Mouse (Mus musculus) liver, adult 2 months (tissue): ENCODE measurements around the gene Lgr6. TPM values are rescaled to one million over a fixed set of nuclear protein-coding genes. Genes with fewer than 3 reads are reported as not detected.

ENCODE experiments used
- DNase-seq: peaks from one replicate; pipeline ENCODE4 v3.0.0-alpha.2; 2011; ENCODE audit warnings: low read depth, low spot score; ENCODE audit errors: extremely low read depth
- H3K27ac ChIP-seq: fragments of 200-500 bp; replicated peaks from 2 replicates; pipeline ENCODE4 v1.5.1; 2012; ENCODE audit warnings: low read depth, mild to moderate bottlenecking, control low read depth, inconsistent platforms, low read length; ENCODE audit not compliant: insufficient read depth
- H3K27me3 ChIP-seq: fragments of 200-500 bp; 2 replicates; pipeline ENCODE4 v1.6.1; 2012; ENCODE audit warnings: mild to moderate bottlenecking, moderate library complexity, low read length, inconsistent platforms; ENCODE audit not compliant: control insufficient read depth, insufficient read depth
- H3K36me3 ChIP-seq: fragments of 200-500 bp; 2 replicates; pipeline ENCODE4 v1.6.1; 2012; ENCODE audit warnings: low read length, inconsistent platforms; ENCODE audit not compliant: control insufficient read depth, insufficient read depth
- H3K4me1 ChIP-seq: fragments of 200-500 bp; 2 replicates; pipeline ENCODE4 v1.6.1; 2011; ENCODE audit warnings: low read length; ENCODE audit not compliant: control insufficient read depth, insufficient read depth
- H3K4me3 ChIP-seq: fragments of 200-500 bp; 2 replicates; pipeline ENCODE4 v1.5.1; 2011; ENCODE audit warnings: low read depth, mild to moderate bottlenecking, control low read depth, low read length, moderate library complexity; ENCODE audit not compliant: insufficient read depth
- H3K79me2 ChIP-seq: fragments of 200-500 bp; 2 replicates; pipeline ENCODE4 v1.6.1; 2012; ENCODE audit warnings: inconsistent platforms, mild to moderate bottlenecking, low read length, moderate library complexity; ENCODE audit not compliant: control insufficient read depth, insufficient read depth
- H3K9ac ChIP-seq: fragments of 200-500 bp; 2 replicates; pipeline ENCODE4 v1.6.1; 2012; ENCODE audit warnings: low read depth, mild to moderate bottlenecking, control low read depth, inconsistent platforms, low read length
- CTCF ChIP-seq: fragments of 200-500 bp; IDR thresholded peaks from 2 replicates; pipeline ENCODE4 v1.5.1; 2011; ENCODE audit warnings: low read depth, low read length, control low read depth
- POLR2A ChIP-seq: fragments of 200-500 bp; IDR thresholded peaks from 2 replicates; pipeline ENCODE4 v1.6.1; 2011; ENCODE audit warnings: low read length, control low read depth; ENCODE audit not compliant: insufficient read depth; ENCODE audit errors: extremely low read depth
- WGBS: fragments of 180-500 bp; shearing (Covaris S2); methylation state at CpG from one replicate; pipeline ENCODE4 v1.1.7; 2018; 5-methylcytosine and 5-hydroxymethylcytosine counted together
- polyA plus RNA-seq: library from polyadenylated mRNA; depleted of rRNA; stranded (reverse); fragments of >200 nt; gene quantifications from 2 replicates; pipeline ENCODE4 v1.2.3, GENCODE M21; 2012
- total RNA-seq: library from RNA; depleted of rRNA; stranded (reverse); fragments of >200 nt; gene quantifications from 2 replicates; pipeline ENCODE4 v1.2.3, GENCODE M21; 2014

Gene Lgr6
- total and polyA plus RNA-seq, 2 experiments, result under 0.01 TPM; not detected in 1

DNA sequence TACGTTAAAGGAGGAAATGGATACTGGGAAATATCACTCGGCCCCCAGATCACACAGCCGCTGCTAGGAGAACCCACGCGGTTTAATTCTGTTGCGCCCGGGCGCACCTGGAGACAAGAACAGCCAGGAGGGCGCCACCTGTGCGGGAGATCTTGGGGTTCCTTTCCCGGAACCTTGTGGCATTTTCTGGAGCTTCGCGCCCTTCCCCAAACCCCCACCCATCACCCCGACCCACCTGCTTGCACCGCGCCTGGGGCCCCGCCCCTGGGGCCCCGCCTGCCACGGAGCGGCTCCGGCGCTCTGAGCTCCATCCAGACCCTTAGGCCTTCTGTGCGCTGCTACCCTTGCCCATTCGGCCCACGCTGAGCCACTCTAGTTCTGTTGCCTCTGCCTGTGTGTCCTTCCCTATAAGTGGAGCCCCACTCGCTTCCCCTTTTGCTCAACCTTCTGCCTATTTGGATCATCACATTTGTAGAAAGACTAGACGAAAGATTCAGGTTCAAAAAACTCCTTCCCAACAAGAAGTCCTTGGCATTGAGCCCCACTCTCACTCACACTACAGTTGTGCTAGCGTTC, 19.7 kb downstream of the Lgr6 start:
- H3K27me3 ChIP-seq, result peaks cover 5% of the 10 kb centered on the region; the same call in 1 of the 2 replicates

DNA sequence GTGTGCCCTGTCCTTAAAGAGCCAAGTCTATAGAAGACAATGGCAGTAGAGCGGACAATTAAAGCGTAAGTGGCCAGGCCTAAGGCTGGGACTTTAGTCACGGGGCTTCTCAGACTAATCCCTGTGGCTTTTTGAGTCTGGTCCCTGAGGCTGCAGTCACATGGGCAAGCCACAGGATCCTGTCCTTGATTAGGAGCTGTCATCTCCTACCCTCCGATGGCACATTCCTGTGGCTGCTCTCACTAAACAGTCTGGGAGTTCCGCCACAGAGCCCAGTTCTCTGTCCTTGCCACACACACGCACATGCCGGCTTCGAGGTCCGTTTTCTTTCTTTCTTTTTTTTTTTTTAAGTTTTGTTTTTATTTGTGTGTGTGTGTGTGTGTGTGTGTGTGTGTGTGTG, 21.6 kb downstream of the Lgr6 start:
- Histone ChIP-seq H3K27ac (no peak overlapping the region), H3K4me3 (no peak overlapping the region), H3K36me3 (no peaks in the 10 kb centered on the region), H3K27me3 (peaks cover 5% of the 10 kb centered on the region; the same call in 1 of the 2 replicates), H3K4me1 (no peaks in the 10 kb centered on the region), H3K9ac (no peak overlapping the region), H3K79me2 (no peaks in the 10 kb centered on the region)
- DNase-seq, result no peak
- TF ChIP-seq CTCF (no peak), POLR2A (no peak)
- WGBS, result 75% methylated on average over 9 of the region's 9 CpGs

More for the DNA sequence above, 19.7 kb downstream of the Lgr6 start:
- H3K4me1 ChIP-seq, result no peaks in the 10 kb centered on the region
- TF ChIP-seq POLR2A, result no peak
- TF ChIP-seq CTCF, result no peak
- H3K79me2 ChIP-seq, result no peaks in the 10 kb centered on the region
- no peak overlapping the region for H3K4me3 ChIP-seq
- no peak for DNase-seq
- H3K36me3 ChIP-seq, result no peaks in the 10 kb centered on the region
- no peak overlapping the region for H3K27ac ChIP-seq
- 17% methylated on average over 25 of the region's 28 CpGs for WGBS
- no peak overlapping the region for H3K9ac ChIP-seq

DNA sequence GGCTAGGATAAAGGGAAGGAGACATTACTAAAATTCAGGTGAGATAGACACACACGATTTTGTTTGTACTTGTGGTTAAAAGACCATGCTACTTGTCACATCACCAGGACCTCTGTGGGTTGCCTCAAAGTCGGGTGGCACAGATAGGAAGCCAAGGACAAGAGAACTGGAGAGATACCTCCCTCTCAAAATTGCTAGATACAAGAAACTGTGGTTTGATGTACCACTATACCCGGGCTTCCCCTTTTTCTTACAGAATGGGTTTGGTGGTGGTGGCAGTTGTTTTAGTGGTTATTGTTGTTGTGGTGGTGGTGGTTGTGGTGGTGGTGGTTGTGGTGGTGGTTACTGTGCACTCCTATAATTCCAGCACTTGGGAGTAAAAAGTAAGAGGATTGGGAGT, 22.8 kb downstream of the Lgr6 start:
- H3K4me1 ChIP-seq, result no peaks in the 10 kb centered on the region
- H3K27ac ChIP-seq, result no peak overlapping the region
- no peak overlapping the region for H3K4me3 ChIP-seq
- no peaks in the 10 kb centered on the region for H3K36me3 ChIP-seq
- H3K79me2 ChIP-seq, result no peaks in the 10 kb centered on the region
- H3K27me3 ChIP-seq, result peaks cover 5% of the 10 kb centered on the region; the same call in 1 of the 2 replicates
- no peak for DNase-seq
- no peak overlapping the region for H3K9ac ChIP-seq
- WGBS, result 56% methylated on average over 3 of the region's 3 CpGs
- TF ChIP-seq POLR2A (no peak), CTCF (no peak)

DNA sequence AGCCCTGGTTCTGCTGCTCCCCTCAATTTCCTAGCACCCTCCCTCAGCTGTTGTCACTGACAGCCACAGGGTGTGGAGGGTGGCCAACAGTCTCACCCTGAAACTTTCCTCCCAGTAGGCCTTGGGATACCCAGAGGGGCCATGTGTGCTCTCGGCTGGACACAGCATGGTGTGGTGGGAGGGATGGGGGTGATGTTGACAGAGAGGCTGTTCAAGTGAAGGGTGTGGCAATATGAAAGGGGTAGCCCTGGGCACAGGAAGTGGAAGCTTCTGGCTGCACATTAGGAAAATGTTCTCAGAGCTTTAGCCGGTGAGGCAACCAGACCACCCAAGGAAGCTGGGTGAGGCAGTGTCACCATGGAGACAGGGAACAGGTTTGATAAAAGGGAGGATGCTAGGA, 26.1 kb downstream of the Lgr6 start:
- no peak for DNase-seq
- no peak for TF ChIP-seq POLR2A
- no peak for TF ChIP-seq CTCF
- Histone ChIP-seq H3K79me2 (no peaks in the 10 kb centered on the region), H3K36me3 (no peaks in the 10 kb centered on the region), H3K4me3 (no peak overlapping the region), H3K27me3 (no peaks in the 10 kb centered on the region), H3K4me1 (no peaks in the 10 kb centered on the region), H3K27ac (no peak overlapping the region), H3K9ac (no peak overlapping the region)
- WGBS, result 44% methylated on average over 2 of the region's 2 CpGs

DNA sequence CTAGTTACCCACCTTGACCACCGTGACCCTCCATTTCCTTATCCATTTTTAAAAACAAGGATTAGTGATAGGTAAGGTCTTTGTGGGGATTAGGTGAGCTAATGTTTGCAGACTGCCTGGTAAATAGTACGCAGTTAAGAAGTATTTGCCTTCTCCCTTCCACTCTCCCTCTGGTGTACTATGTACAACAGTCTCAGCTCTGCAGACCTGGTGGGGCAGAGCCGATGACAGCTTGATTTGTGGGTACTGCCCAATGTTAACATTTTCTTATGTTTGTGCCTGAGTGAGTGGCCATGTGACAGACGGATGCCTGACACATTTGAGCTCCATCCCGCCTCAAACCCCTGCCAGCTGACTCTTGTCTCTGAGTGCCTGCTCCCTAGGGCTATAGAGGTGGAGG, 28.6 kb downstream of the Lgr6 start:
- TF ChIP-seq POLR2A, result no peak
- no peak for TF ChIP-seq CTCF
- Histone ChIP-seq H3K9ac (no peak overlapping the region), H3K27me3 (no peaks in the 10 kb centered on the region), H3K36me3 (no peaks in the 10 kb centered on the region), H3K4me1 (no peaks in the 10 kb centered on the region), H3K4me3 (no peak overlapping the region), H3K27ac (no peak overlapping the region), H3K79me2 (no peaks in the 10 kb centered on the region)
- 16% methylated on average over 5 of the region's 5 CpGs for WGBS
- no peak for DNase-seq

DNA sequence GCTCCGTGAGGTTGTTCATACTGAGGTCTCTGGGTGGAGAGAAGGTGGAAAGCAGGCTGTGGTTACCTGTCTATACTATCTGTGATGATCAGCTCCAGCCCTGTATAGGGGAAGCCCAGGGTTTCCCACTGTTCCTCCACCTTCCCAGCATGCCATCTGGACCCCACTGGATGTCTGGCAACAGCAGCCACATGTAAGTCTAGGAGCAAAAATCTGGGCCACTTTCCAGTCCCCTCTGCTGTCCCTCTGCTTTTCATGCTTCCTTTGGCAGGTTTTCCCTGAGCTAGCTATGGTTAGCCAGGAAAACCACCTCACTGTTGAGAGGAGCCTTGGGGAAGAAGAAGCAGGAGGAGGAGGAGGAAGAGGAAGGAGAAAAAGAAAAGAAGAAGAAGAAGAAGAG, 29.8 kb downstream of the Lgr6 start:
- 95% methylated on average over 1 of the region's 1 CpGs for WGBS
- no peak overlapping the region for H3K4me3 ChIP-seq
- TF ChIP-seq POLR2A (no peak), CTCF (no peak)
- H3K27ac ChIP-seq, result no peak overlapping the region
- H3K4me1 ChIP-seq, result no peaks in the 10 kb centered on the region
- no peak for DNase-seq
- no peak overlapping the region for H3K9ac ChIP-seq
- H3K36me3 ChIP-seq, result no peaks in the 10 kb centered on the region
- no peaks in the 10 kb centered on the region for H3K27me3 ChIP-seq
- no peaks in the 10 kb centered on the region for H3K79me2 ChIP-seq
